In the genomic region with DNA sequence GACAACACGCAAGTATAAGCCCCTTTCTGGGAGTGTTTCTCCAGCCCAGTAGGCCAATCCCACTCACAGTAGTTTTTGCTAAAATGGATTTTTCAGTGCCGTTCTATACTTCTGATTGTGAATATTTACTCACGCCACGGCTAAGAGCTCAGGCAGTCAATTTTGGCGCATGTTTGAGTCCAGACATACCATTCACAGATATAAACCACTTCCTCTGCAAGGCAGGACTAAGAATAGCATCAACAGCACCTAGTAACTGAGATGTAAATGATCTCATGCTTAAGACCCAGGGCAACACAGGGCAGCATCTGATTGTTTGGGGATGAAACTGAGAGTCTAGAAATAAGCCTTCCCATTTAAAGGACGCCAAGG, we compare ENCODE assay signal across 8 mouse cellular contexts. TPM values are rescaled to one million over a fixed set of nuclear protein-coding genes. Genes with fewer than 3 reads are reported as not detected.
DNase-seq lines count a peak whose midpoint lies in the region; ATAC-seq lines count a peak whose summit lies in the region.

Tex9 (minus strand) TSS at position 19 of the 372 bp plus-strand sequence.

- peak; percentile 14 to 17; a peak in 1 of 4 replicates for ATAC-seq in hematopoietic stem cell, adult 5-6 weeks (replicated peaks in 1 of 2; ENCODE audit: insufficient read depth in 1 of 2, low FRiP score in 2 of 2, low TSS enrichment in 1 of 2, low read depth in 1 of 2, poor library complexity in 2 of 2, severe bottlenecking in 2 of 2)

- DNase-seq in embryo, embryonic 10 days (ENCODE audit: low spot score), result peak; percentile 12
- no peak for DNase-seq in embryo, embryonic 9.5 days (ENCODE audit: extremely low spot score)
- DNase-seq in spleen, postnatal 36 days (ENCODE audit: low spot score in 2 of 2), result peak; percentile 64 to 69
- no peak for DNase-seq in spleen, postnatal 10 days (ENCODE audit: low spot score in 2 of 2)
- peak; percentile 24 for DNase-seq in lung, postnatal 36 days
- DNase-seq in gastrocnemius, postnatal 10 days, result no peak
- DNase-seq in kidney, postnatal 10 days, result no peak

RNA-seq across cellular contexts. Expression of gene Tex9, which starts in this region (rescaled TPM):
- 45.7 and 71.1 TPM in 2 replicates for total RNA-seq in hematopoietic stem cell, adult 5-6 weeks (2017)
- total RNA-seq in gastrocnemius, postnatal 10 days (2021), result 1 to 10 TPM; 2.4 to 3.2 TPM

Comparison
In these comparisons a context has a peak if more than half of its experiments do, and no peak if none do; other contexts are left out.
1. RNA of gene Tex9 (total RNA-seq): 45.7 to 71.1 TPM in hematopoietic stem cell, adult 5-6 weeks; 2.4 to 3.2 TPM in gastrocnemius, postnatal 10 days; every median in the first group is over 10 times any median in the second.
2. DNase-seq: peak in embryo, embryonic 10 days (single experiment), spleen, postnatal 36 days (2 of 2) and lung, postnatal 36 days (single experiment); none in embryo, embryonic 9.5 days (single experiment), spleen, postnatal 10 days (0 of 2), gastrocnemius, postnatal 10 days (single experiment) and kidney, postnatal 10 days (single experiment).